Comparison of ENCODE assay signal across 16 mouse cellular contexts in the genomic region with DNA sequence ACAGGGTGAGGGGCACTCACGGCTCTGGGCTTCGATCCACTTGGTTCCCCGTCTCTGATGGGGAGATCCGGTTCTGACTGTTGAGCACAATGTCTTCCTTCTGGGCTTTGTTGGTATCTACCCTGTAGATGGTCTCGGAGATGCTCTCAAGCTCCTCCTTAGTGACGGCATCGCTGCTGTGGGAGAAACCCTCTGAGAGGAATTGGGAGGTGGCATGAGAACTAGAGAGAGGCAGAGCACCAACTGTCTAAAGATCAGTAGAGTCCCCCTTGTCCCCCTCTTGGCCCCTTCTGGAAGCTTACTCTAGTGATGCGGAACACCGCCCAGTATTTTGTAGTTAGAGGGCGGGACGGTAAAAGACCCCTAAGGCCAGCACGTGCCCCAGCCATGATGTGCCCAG. TPM values are rescaled to one million over a fixed set of nuclear protein-coding genes. Genes with fewer than 3 reads are reported as not detected.
DNase-seq lines count a peak whose midpoint lies in the region; ATAC-seq and TF ChIP-seq lines count a peak whose summit lies in the region.
"Had no signal": no experiment of that assay in that cellular context is flagged by ENCODE, and none has a peak within 500 bp of the region (broad histone marks: within the 10 kb centered on the region; RNA-seq: fewer than 3 reads in every experiment).

No protein-coding gene starts in this region.

- no peaks in the 10 kb centered on the region for H3K27me3 ChIP-seq in kidney, embryonic 15.5 days
- H3K27me3 ChIP-seq in lung, postnatal 0 days (replicated peaks; ENCODE audit: insufficient read depth, low read length), result no peaks in the 10 kb centered on the region
- H3K27me3 ChIP-seq: embryonic facial prominence, embryonic 15.5 days; midbrain, embryonic 13.5 days had no signal

- 88% methylated on average over 12 of the region's 12 CpGs for WGBS in kidney, embryonic 15.5 days
- 89% methylated on average over 12 of the region's 12 CpGs for WGBS in lung, postnatal 0 days

- no peak for TF ChIP-seq EP300 in lung, postnatal 0 days (IDR thresholded peaks at IDR 0.05)

- peaks cover 33% of the 10 kb centered on the region for H3K4me1 ChIP-seq in kidney, embryonic 15.5 days
- peaks cover 9% of the 10 kb centered on the region for H3K4me1 ChIP-seq in lung, postnatal 0 days (ENCODE audit: insufficient read depth, low read depth, low read length)
- H3K4me1 ChIP-seq: liver, embryonic 13.5 days; midbrain, embryonic 13.5 days; neural tube, embryonic 12.5 days had no signal

- H3K9me3 ChIP-seq in kidney, embryonic 15.5 days (replicated peaks), result no peaks in the 10 kb centered on the region
- H3K9me3 ChIP-seq in lung, postnatal 0 days (ENCODE audit: low read length), result no peaks in the 10 kb centered on the region
- H3K9me3 ChIP-seq: embryonic facial prominence, embryonic 15.5 days; liver, embryonic 13.5 days; midbrain, embryonic 13.5 days; neural tube, embryonic 12.5 days had no signal

- peak; percentile 94 for DNase-seq in heart, adult 11 months
- no peak for DNase-seq in heart, postnatal 25 days (ENCODE audit: low spot score)
- DNase-seq in kidney, adult 18-20 months, result no peak
- no peak for DNase-seq in lung, postnatal 0 days (ENCODE audit: low spot score)
- DNase-seq in lung, postnatal 10 days, result no peak
- peak; percentile 37 for DNase-seq in thymus, postnatal 14 days
- DNase-seq in gastrocnemius, postnatal 14 days, result no peak
- DNase-seq: cerebellum, adult 2 months; cerebellum, postnatal 36 days; forebrain, postnatal 0 days; kidney, adult 9 months; liver, embryonic 13.5 days had no signal

- no peak for TF ChIP-seq CTCF in lung, postnatal 0 days (IDR thresholded peaks at IDR 0.05)

- no peaks in the 10 kb centered on the region for H3K36me3 ChIP-seq in kidney, embryonic 15.5 days
- no peaks in the 10 kb centered on the region for H3K36me3 ChIP-seq in lung, postnatal 0 days (ENCODE audit: insufficient read depth, low read length)
- H3K36me3 ChIP-seq: embryonic facial prominence, embryonic 15.5 days; liver, embryonic 13.5 days; midbrain, embryonic 13.5 days; neural tube, embryonic 12.5 days had no signal

- H3K4me2 ChIP-seq in kidney, embryonic 15.5 days, result 0 out of 2 replicates have a peak overlapping the region, but pooled peaks have one; percentile 4
- no peak overlapping the region for H3K4me2 ChIP-seq in lung, postnatal 0 days (replicated peaks; ENCODE audit: low read depth, low read length)
- H3K4me2 ChIP-seq: embryonic facial prominence, embryonic 15.5 days; liver, embryonic 13.5 days; midbrain, embryonic 13.5 days; neural tube, embryonic 12.5 days had no signal

- H3K9ac ChIP-seq in kidney, embryonic 15.5 days, result no peak overlapping the region
- no peak overlapping the region for H3K9ac ChIP-seq in lung, postnatal 0 days (replicated peaks; ENCODE audit: low read depth)
- H3K9ac ChIP-seq: embryonic facial prominence, embryonic 15.5 days; forebrain, postnatal 0 days; liver, embryonic 13.5 days; midbrain, embryonic 13.5 days; neural tube, embryonic 12.5 days had no signal

- peak overlapping the region; percentile 50 for H3K27ac ChIP-seq in kidney, embryonic 15.5 days
- peak overlapping the region; percentile 81 for H3K27ac ChIP-seq in lung, postnatal 0 days (ENCODE audit: low read length)
- H3K27ac ChIP-seq: embryonic facial prominence, embryonic 15.5 days; liver, embryonic 13.5 days; midbrain, embryonic 13.5 days; neural tube, embryonic 12.5 days had no signal

- intact Hi-C loops in heart, postnatal 25 days (cut with DNase I), result loop anchor here (2.0 to 5.0 kb wide), 2 partner anchors 47 to 233 kb away; partner anchors contain the start of gene Rapgef3
- intact Hi-C loops in gastrocnemius, postnatal 14 days (cut with DNase I; ENCODE audit: low total_unique reads), result loop anchor here (2.0 to 5.0 kb wide), 2 partner anchors 55 to 138 kb away; no protein-coding TSS in a partner anchor

- ATAC-seq in kidney, embryonic 15.5 days (replicated peaks; ENCODE audit: low FRiP score), result no peak
- ATAC-seq in lung, postnatal 0 days, result no peak
- ATAC-seq: forebrain, postnatal 0 days; midbrain, embryonic 13.5 days had no signal

- H3K4me3 ChIP-seq in kidney, embryonic 15.5 days (replicated peaks), result no peak overlapping the region
- H3K4me3 ChIP-seq in lung, postnatal 0 days (ENCODE audit: low read depth, low read length), result no peak overlapping the region
- H3K4me3 ChIP-seq: embryonic facial prominence, embryonic 15.5 days; liver, embryonic 13.5 days; midbrain, embryonic 13.5 days; neural tube, embryonic 12.5 days had no signal

RNA-seq across cellular contexts. Expression of gene Endou, which starts 11.6 kb away (rescaled TPM):
- total RNA-seq in heart, postnatal 25 days (2021), result 1 to 10 TPM; 1.4 to 1.8 TPM
- polyA plus RNA-seq in kidney, embryonic 15.5 days (2015; fragmentation: Nextera tagmentation; extraction: Ambion mirVana), result 0.36 and 0.85 TPM in 2 replicates
- polyA plus RNA-seq in lung, postnatal 0 days (2015; fragmentation: Nextera tagmentation; extraction: Ambion mirVana), result 2.1 and 2.9 TPM in 2 replicates
- total RNA-seq in gastrocnemius, postnatal 14 days (2021), result under 1 TPM; 0.49 to 0.60 TPM
- polyA plus RNA-seq: liver, embryonic 13.5 days had no signal

RNA-seq across cellular contexts. Expression of gene Rpap3, which starts 13.9 kb away (rescaled TPM):
- total RNA-seq in heart, postnatal 25 days (2021), result 10 to 100 TPM; 12.8 to 14.3 TPM
- 29.5 and 33.8 TPM in 2 replicates for polyA plus RNA-seq in kidney, embryonic 15.5 days (2015; fragmentation: Nextera tagmentation; extraction: Ambion mirVana)
- polyA plus RNA-seq in lung, postnatal 0 days (2015; fragmentation: Nextera tagmentation; extraction: Ambion mirVana), result 14.3 and 15.5 TPM in 2 replicates
- total RNA-seq in gastrocnemius, postnatal 14 days (2021), result 10 to 100 TPM in 1 of 2 experiments, 1 to 10 TPM in 1; 9.4 to 10.4 TPM

RNA-seq across cellular contexts. Expression of gene Rapgef3, which starts 48.3 kb away (rescaled TPM):
- 10 to 100 TPM; 20.7 to 26.5 TPM for total RNA-seq in heart, postnatal 25 days (2021)
- polyA plus RNA-seq in kidney, embryonic 15.5 days (2015; fragmentation: Nextera tagmentation; extraction: Ambion mirVana), result 23.0 and 29.7 TPM in 2 replicates
- 18.7 and 25.5 TPM in 2 replicates for polyA plus RNA-seq in lung, postnatal 0 days (2015; fragmentation: Nextera tagmentation; extraction: Ambion mirVana)
- 1 to 10 TPM; 6.2 to 9.7 TPM for total RNA-seq in gastrocnemius, postnatal 14 days (2021)

RNA-seq across cellular contexts. Expression of gene Slc48a1, which starts 58.8 kb away (rescaled TPM):
- 10 to 100 TPM; 76.5 to 83.0 TPM for total RNA-seq in heart, postnatal 25 days (2021)
- polyA plus RNA-seq in kidney, embryonic 15.5 days (2015; fragmentation: Nextera tagmentation; extraction: Ambion mirVana), result 57.5 and 58.8 TPM in 2 replicates
- polyA plus RNA-seq in lung, postnatal 0 days (2015; fragmentation: Nextera tagmentation; extraction: Ambion mirVana), result 69.5 and 75.7 TPM in 2 replicates
- total RNA-seq in gastrocnemius, postnatal 14 days (2021), result 10 to 100 TPM; 39.9 to 40.3 TPM

Comparison
In these comparisons a context has a peak if more than half of its experiments do, and no peak if none do; other contexts are left out.
1. DNase-seq: peak in heart, adult 11 months (single experiment) and thymus, postnatal 14 days (single experiment); none in heart, postnatal 25 days (single experiment), kidney, adult 18-20 months (single experiment), lung, postnatal 0 days (single experiment), lung, postnatal 10 days (single experiment) and gastrocnemius, postnatal 14 days (single experiment).